Mouse (Mus musculus): ENCODE measurements around the gene Rinl.

DNA sequence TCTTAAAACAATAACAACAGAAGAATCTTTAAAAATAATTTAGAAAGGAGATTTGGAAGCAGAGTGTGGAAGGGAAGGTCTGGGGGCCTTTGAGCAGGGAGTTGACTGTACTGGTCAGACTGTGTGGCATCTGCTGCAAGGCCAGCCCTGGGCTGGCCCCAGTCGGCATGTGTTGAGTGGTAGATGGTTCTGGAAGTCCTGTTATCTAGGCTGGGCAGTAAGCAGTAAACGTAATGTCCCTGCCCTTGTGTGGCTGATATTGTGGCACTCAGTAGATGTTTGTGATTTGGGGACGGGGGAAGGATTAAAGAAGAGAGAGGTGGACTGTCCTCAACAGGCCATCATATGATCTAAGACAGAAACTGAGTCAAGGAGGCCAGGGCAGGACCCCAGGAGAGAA lies 18.5 kb upstream of the Rinl start:
- TF ChIP-seq ZC3H11A (IDR thresholded peaks at IDR 0.05; ENCODE audit: borderline replicate concordance, low read depth, low read length) (no peak), MAFK (IDR thresholded peaks at IDR 0.05; ENCODE audit: insufficient read depth, low read depth, low read length) (no peak), ZNF384 (IDR thresholded peaks at IDR 0.05; ENCODE audit: low read depth, low read length) (no peak), HCFC1 (IDR thresholded peaks at IDR 0.05; ENCODE audit: borderline replicate concordance, insufficient read depth, low read length) (no peak)
